Mouse (Mus musculus) Muller cell, postnatal 12 days (primary cell): Measurements from ENCODE around the gene Rsrc2.
"Not testable (repeated sequence)": the region's sequence is repeated elsewhere in the genome, so short reads cannot be mapped to it uniquely, and the experiment has no call there.

Experiments used
- DNase-seq: peaks from one replicate; pipeline ENCODE4 v3.0.0-alpha.2; 2015; ENCODE audit errors: inconsistent ontology term

The Rsrc2 gene

GRCm38 (mm10) chr5:123749065-123750064 is at the start of gene Rsrc2, which contains the start of gene Kntc1:
Gene Rsrc2 (minus strand): TSS chr5:123749414.
Gene Kntc1 (plus strand): TSS chr5:123749716.
- DNase-seq, result peak; percentile 98

- DNase-seq, result no peak
Observed at GRCm38 (mm10) chr5:123793081-123793480, 43.9 kb upstream of the Rsrc2 start.

- no peak for DNase-seq
Observed at GRCm38 (mm10) chr5:123788976-123789375, 39.8 kb upstream of the Rsrc2 start.

GRCm38 (mm10) chr5:123781864-123782263 is 32.6 kb upstream of the Rsrc2 start:
- no peak for DNase-seq

GRCm38 (mm10) chr5:123780716-123781115 is 31.5 kb upstream of the Rsrc2 start:
- DNase-seq, result no peak

- DNase-seq, result no peak
Observed at GRCm38 (mm10) chr5:123773441-123773840, 24.2 kb upstream of the Rsrc2 start.

GRCm38 (mm10) chr5:123766455-123766854 is 17.2 kb upstream of the Rsrc2 start:
- DNase-seq, result not testable (repeated sequence)

GRCm38 (mm10) chr5:123765506-123765905 is 16.3 kb upstream of the Rsrc2 start:
- DNase-seq, result no peak

- no peak for DNase-seq
Observed at GRCm38 (mm10) chr5:123748339-123749064, 712 bp downstream of the Rsrc2 start.

GRCm38 (mm10) chr5:123747604-123748003 is 1.6 kb downstream of the Rsrc2 start:
- no peak for DNase-seq

GRCm38 (mm10) chr5:123746253-123746652 is 3.0 kb downstream of the Rsrc2 start:
- DNase-seq, result peak; percentile 72

- no peak for DNase-seq
Observed at GRCm38 (mm10) chr5:123744358-123744757, 4.9 kb downstream of the Rsrc2 start.

GRCm38 (mm10) chr5:123730981-123731380 is 18.2 kb downstream of the Rsrc2 start:
- no peak for DNase-seq

GRCm38 (mm10) chr5:123723816-123724215 is 25.4 kb downstream of the Rsrc2 start:
- not testable (repeated sequence) for DNase-seq

GRCm38 (mm10) chr5:123720328-123721311 is 28.6 kb downstream of the Rsrc2 start, which contains the start of gene Zcchc8:
Gene Zcchc8 (minus strand): TSS chr5:123721100.
- peak; percentile 95 for DNase-seq

GRCm38 (mm10) chr5:123714622-123715021 is 34.6 kb downstream of the Rsrc2 start:
- DNase-seq, result no peak

GRCm38 (mm10) chr5:123713782-123714181 is 35.4 kb downstream of the Rsrc2 start:
- no peak for DNase-seq

- no peak for DNase-seq
Observed at GRCm38 (mm10) chr5:123709571-123709970, 39.6 kb downstream of the Rsrc2 start.

GRCm38 (mm10) chr5:123708598-123708997 is 40.6 kb downstream of the Rsrc2 start:
- no peak for DNase-seq

- peak; percentile 45 for DNase-seq
Observed at GRCm38 (mm10) chr5:123700625-123701024, 48.6 kb downstream of the Rsrc2 start.

- peak; percentile 55 for DNase-seq
Observed at GRCm38 (mm10) chr5:123699198-123699597, 50.0 kb downstream of the Rsrc2 start.
